Mouse (Mus musculus): ENCODE measurements around the gene Scube1. TPM values are rescaled to one million over a fixed set of nuclear protein-coding genes. Genes with fewer than 3 reads are reported as not detected.

Gene Scube1
- total and polyA plus RNA-seq, 3 experiments: not detected

DNA sequence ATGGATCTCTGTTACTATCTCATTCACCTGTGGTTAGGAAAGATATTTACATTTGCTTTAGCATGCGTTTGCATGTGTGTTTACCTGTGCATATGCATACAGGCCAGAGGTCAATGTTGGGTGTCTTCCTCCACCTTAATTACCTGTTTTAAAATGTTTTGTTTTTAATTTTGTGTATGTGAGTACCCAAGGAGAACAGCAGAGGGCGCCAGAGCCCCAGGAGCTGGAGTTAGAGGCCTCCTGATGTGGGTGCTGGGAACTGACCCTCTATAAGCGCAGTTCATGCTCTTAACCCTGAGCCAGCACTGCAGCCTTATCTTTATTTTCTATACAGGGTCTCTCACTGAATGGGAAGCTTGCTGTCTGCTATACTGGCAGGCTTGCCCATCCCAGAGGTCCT is 95.1 kb downstream of the Scube1 start:
- no peaks in the 10 kb centered on the region for H3K36me3 ChIP-seq (replicated peaks in 1 of 2; ENCODE audit: control insufficient read depth in 1 of 2, insufficient read depth in 1 of 2, low read length in 1 of 2)
- H3K27me3 ChIP-seq (replicated peaks): peaks cover 72% of the 10 kb centered on the region
- peaks cover 19% of the 10 kb centered on the region for H3K9me3 ChIP-seq (replicated peaks; ENCODE audit: low read length)
- in situ Hi-C loops (cut with MboI; ENCODE audit: low pct_ligation_motif_present, low pct_unique_long_range_greater_than_20kb, low sequenced_read_pairs) (no loop called here), dilution Hi-C loops (cut with MboI; ENCODE audit: extremely low pct_ligation_motif_present, extremely low pct_unique_long_range_greater_than_20kb, low sequenced_read_pairs) (no loop called here)
- TF ChIP-seq CTCF (conservative IDR thresholded peaks at IDR 0.05 in 1 of 2, IDR thresholded peaks at IDR 0.05 in 1 of 2; ENCODE audit: low read depth in 2 of 2, low read length in 2 of 2) (peak; percentile 1 to 25; a peak in 2 of 4 replicates), E2F4 (IDR thresholded peaks at IDR 0.05; ENCODE audit: insufficient replicate concordance, low read depth, low read length) (no peak), MAZ (IDR thresholded peaks at IDR 0.05; ENCODE audit: low read depth, low read length) (no peak), MAFK (IDR thresholded peaks at IDR 0.05; ENCODE audit: insufficient replicate concordance, low read length) (no peak), PAX5 (IDR thresholded peaks at IDR 0.05; ENCODE audit: low read length) (no peak)
- no peak overlapping the region for H3K4me3 ChIP-seq (replicated peaks in 1 of 3; ENCODE audit: low read depth in 2 of 3, low read length in 2 of 3, poor library complexity in 1 of 3)
- H3K4me2 ChIP-seq (ENCODE audit: insufficient read depth, low read depth, poor library complexity, severe bottlenecking): no peak overlapping the region
- no peaks in the 10 kb centered on the region for H3K79me2 ChIP-seq (replicated peaks; ENCODE audit: control insufficient read depth, extremely low read depth, insufficient read depth, poor library complexity, severe bottlenecking)
- H3K9ac ChIP-seq (ENCODE audit: insufficient read depth, low read depth): no peak overlapping the region
- no peak for DNase-seq (ENCODE audit: extremely low read depth)
- H3K27ac ChIP-seq (ENCODE audit: insufficient read depth, low read depth): no peak overlapping the region
- 0 out of 4 replicates have a peak, but pooled peaks cover 0 to 3% of the 10 kb centered on the region in 2 experiments for H3K4me1 ChIP-seq (ENCODE audit: control insufficient read depth in 1 of 2, insufficient read depth in 2 of 2)

DNA sequence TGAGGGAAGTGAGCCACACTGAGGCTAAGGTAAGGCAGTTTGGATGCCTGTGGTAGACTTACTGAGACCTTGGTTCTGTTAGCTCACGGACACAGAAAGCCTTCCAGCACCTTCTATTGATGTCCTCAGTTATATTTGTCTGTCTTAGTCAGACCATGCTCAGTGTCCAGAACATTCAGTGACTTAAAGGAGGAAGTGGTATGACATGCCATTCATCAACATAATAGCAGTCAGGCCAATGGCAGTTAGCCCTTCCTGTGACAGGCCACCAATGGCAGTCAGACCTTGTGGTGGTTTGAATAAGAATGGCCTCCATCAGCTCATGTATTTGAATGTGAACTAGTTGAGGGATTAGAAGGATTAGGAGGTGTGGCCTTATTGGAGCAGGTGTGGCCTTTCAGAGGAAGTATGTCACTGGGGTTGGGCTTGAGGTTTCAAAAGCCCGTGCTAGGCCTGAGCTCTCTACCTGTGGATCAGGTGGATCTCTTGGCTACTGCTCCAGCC is 98.6 kb downstream of the Scube1 start:
- peaks cover 62% of the 10 kb centered on the region for H3K27me3 ChIP-seq (replicated peaks)
- DNase-seq (ENCODE audit: extremely low read depth): no peak
- in situ Hi-C loops (cut with MboI; ENCODE audit: low pct_ligation_motif_present, low pct_unique_long_range_greater_than_20kb, low sequenced_read_pairs) (no loop called here), dilution Hi-C loops (cut with MboI; ENCODE audit: extremely low pct_ligation_motif_present, extremely low pct_unique_long_range_greater_than_20kb, low sequenced_read_pairs) (no loop called here)
- no peak overlapping the region for H3K4me2 ChIP-seq (ENCODE audit: insufficient read depth, low read depth, poor library complexity, severe bottlenecking)
- H3K27ac ChIP-seq (ENCODE audit: insufficient read depth, low read depth): no peak overlapping the region
- no peaks in the 10 kb centered on the region for H3K79me2 ChIP-seq (replicated peaks; ENCODE audit: control insufficient read depth, extremely low read depth, insufficient read depth, poor library complexity, severe bottlenecking)
- H3K9me3 ChIP-seq (replicated peaks; ENCODE audit: low read length): peaks cover 23% of the 10 kb centered on the region
- TF ChIP-seq CHD2 (IDR thresholded peaks at IDR 0.05; ENCODE audit: low read length) (no peak), TCF12 (IDR thresholded peaks at IDR 0.05; ENCODE audit: low read depth, low read length) (no peak), TBP (conservative IDR thresholded peaks at IDR 0.05; ENCODE audit: low read depth, low read length) (no peak), USF2 (conservative IDR thresholded peaks at IDR 0.05; ENCODE audit: low read depth, low read length) (no peak), SMC3 (IDR thresholded peaks at IDR 0.05; ENCODE audit: low read depth, low read length) (no peak), JUND (conservative IDR thresholded peaks at IDR 0.05; ENCODE audit: low read depth, low read length) (no peak), POLR2A (IDR thresholded peaks at IDR 0.05; ENCODE audit: low read depth, low read length) (no peak)
- no peaks in the 10 kb centered on the region for H3K36me3 ChIP-seq (replicated peaks in 1 of 2; ENCODE audit: control insufficient read depth in 1 of 2, insufficient read depth in 1 of 2, low read length in 1 of 2)
- H3K4me1 ChIP-seq (ENCODE audit: control insufficient read depth in 1 of 2, insufficient read depth in 2 of 2): 0 out of 4 replicates have a peak, but pooled peaks cover 0 to 3% of the 10 kb centered on the region in 2 experiments
- H3K4me3 ChIP-seq (replicated peaks in 1 of 3; ENCODE audit: low read depth in 2 of 3, low read length in 2 of 3, poor library complexity in 1 of 3): no peak overlapping the region
- no peak overlapping the region for H3K9ac ChIP-seq (ENCODE audit: insufficient read depth, low read depth)

DNA sequence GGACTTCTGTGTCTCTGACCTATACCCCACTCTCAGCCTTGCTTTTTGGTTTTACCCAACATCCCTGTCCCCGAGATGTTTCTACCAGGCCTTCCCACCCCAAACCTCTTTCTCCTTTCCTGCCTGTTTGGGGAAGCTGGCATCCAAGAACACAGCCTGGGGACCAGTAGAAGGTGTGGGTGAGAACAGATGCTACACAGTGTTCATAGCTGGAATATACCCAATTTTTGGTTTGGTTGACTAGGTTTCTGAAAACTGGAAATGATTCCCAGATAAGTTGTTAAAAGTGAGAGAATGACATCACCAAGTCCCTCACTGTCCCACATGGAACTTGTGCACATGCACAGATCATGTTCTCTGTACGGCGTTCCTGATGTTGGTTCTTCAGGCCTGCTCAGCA is 109.6 kb downstream of the Scube1 start:
- in situ Hi-C loops (cut with MboI; ENCODE audit: low pct_ligation_motif_present, low pct_unique_long_range_greater_than_20kb, low sequenced_read_pairs): no loop called here

More for the DNA sequence above, 109.6 kb downstream of the Scube1 start:
- Histone ChIP-seq H3K4me3 (replicated peaks in 1 of 3; ENCODE audit: low read depth in 2 of 3, low read length in 2 of 3, poor library complexity in 1 of 3) (no peak overlapping the region), H3K4me2 (ENCODE audit: insufficient read depth, low read depth, poor library complexity, severe bottlenecking) (no peak overlapping the region), H3K36me3 (replicated peaks in 1 of 2; ENCODE audit: control insufficient read depth in 1 of 2, insufficient read depth in 1 of 2, low read length in 1 of 2) (no peaks in the 10 kb centered on the region), H3K79me2 (replicated peaks; ENCODE audit: control insufficient read depth, extremely low read depth, insufficient read depth, poor library complexity, severe bottlenecking) (no peaks in the 10 kb centered on the region), H3K27ac (ENCODE audit: insufficient read depth, low read depth) (no peak overlapping the region), H3K27me3 (replicated peaks) (peaks cover 91% of the 10 kb centered on the region), H3K4me1 (ENCODE audit: control insufficient read depth in 1 of 2, insufficient read depth in 2 of 2) (0 out of 4 replicates have a peak, but pooled peaks cover 0 to 2% of the 10 kb centered on the region in 2 experiments), H3K9me3 (replicated peaks; ENCODE audit: low read length) (no peaks in the 10 kb centered on the region), H3K9ac (ENCODE audit: insufficient read depth, low read depth) (no peak overlapping the region)
- DNase-seq (ENCODE audit: extremely low read depth): no peak
- dilution Hi-C loops (cut with MboI; ENCODE audit: extremely low pct_ligation_motif_present, extremely low pct_unique_long_range_greater_than_20kb, low sequenced_read_pairs): no loop called here
- TF ChIP-seq HCFC1 (IDR thresholded peaks at IDR 0.05; ENCODE audit: low read depth, low read length) (no peak), USF2 (conservative IDR thresholded peaks at IDR 0.05; ENCODE audit: low read depth, low read length) (no peak), CHD2 (IDR thresholded peaks at IDR 0.05; ENCODE audit: low read length) (no peak), E2F4 (IDR thresholded peaks at IDR 0.05; ENCODE audit: insufficient replicate concordance, low read depth, low read length) (no peak), PAX5 (IDR thresholded peaks at IDR 0.05; ENCODE audit: low read length) (no peak), IRF4 (IDR thresholded peaks at IDR 0.05; ENCODE audit: low read depth, low read length) (no peak)

Data from CH12.LX (cell line).